Mouse (Mus musculus) heart, postnatal 0 days (tissue): ENCODE results near the gene Nsl1. TPM values are rescaled to one million over a fixed set of nuclear protein-coding genes. Genes with fewer than 3 reads are reported as not detected.
A peak's percentile ranks its signal among the peaks of the same experiment; 100 is the strongest.

ENCODE experiments used
- ATAC-seq: fragments of 200-750 bp; cut with Nextera tagmentation; 2 replicates; pipeline ENCODE4 v1.8.0; 2017; ENCODE audit warnings: low read depth, moderate number of reproducible peaks, moderate library complexity; ENCODE audit not compliant: insufficient read depth
- DNase-seq: peaks from one replicate; pipeline ENCODE4 v3.0.0-alpha.2; 2016; ENCODE audit warnings: low spot score
- H3K27ac ChIP-seq: fragments of 300-500 bp; sonication (generic); 2 replicates; pipeline ENCODE4 v1.5.1; 2014; ENCODE audit warnings: low read depth, mild to moderate bottlenecking
- H3K27me3 ChIP-seq: fragments of 300-500 bp; sonication (generic); 2 replicates; pipeline ENCODE4 v1.6.1; 2014; ENCODE audit warnings: low read length, mixed read lengths; ENCODE audit not compliant: control insufficient read depth, insufficient read depth
- H3K36me3 ChIP-seq: fragments of 300-500 bp; sonication (generic); replicated peaks from 2 replicates; pipeline ENCODE4 v1.6.1; 2014; ENCODE audit warnings: low read length, mixed read lengths; ENCODE audit not compliant: control insufficient read depth, insufficient read depth
- H3K4me1 ChIP-seq: fragments of 300-500 bp; sonication (generic); 2 replicates; pipeline ENCODE4 v1.6.1; 2014; ENCODE audit warnings: antibody characterized with exemption; ENCODE audit not compliant: control insufficient read depth, insufficient read depth
- H3K4me2 ChIP-seq: fragments of 300-500 bp; sonication (generic); 2 replicates; pipeline ENCODE4 v1.6.1; 2014; ENCODE audit warnings: low read depth, mild to moderate bottlenecking, low read length, moderate library complexity
- H3K4me3 ChIP-seq: fragments of 300-500 bp; sonication (generic); 2 replicates; pipeline ENCODE4 v1.5.1; 2014; ENCODE audit warnings: low read depth, low read length
- H3K9ac ChIP-seq: fragments of 300-500 bp; sonication (generic); replicated peaks from 2 replicates; pipeline ENCODE4 v1.6.1; 2014; ENCODE audit warnings: low read depth, low read length, mixed read lengths
- H3K9me3 ChIP-seq: fragments of 300-500 bp; sonication (generic); replicated peaks from 2 replicates; pipeline ENCODE4 v1.6.1; 2016; ENCODE audit warnings: low read length; ENCODE audit not compliant: control insufficient read depth
- CTCF ChIP-seq: IDR thresholded peaks from 2 replicates; pipeline ENCODE4 v1.5.1; 2016; ENCODE audit warnings: antibody characterized with exemption, control low read depth, low read depth
- EP300 ChIP-seq: IDR thresholded peaks from 2 replicates; pipeline ENCODE4 v1.6.1; 2016; ENCODE audit warnings: antibody characterized with exemption, low read depth
- WGBS: fragments of 180-500 bp; shearing (Covaris S2); extraction: QIAGEN DNeasy Blood & Tissue Kit; methylation state at CpG from one replicate; pipeline ENCODE4 v1.1.7; 2014; 5-methylcytosine and 5-hydroxymethylcytosine counted together
- polyA plus RNA-seq: library from polyadenylated mRNA; unstranded; fragments of >200 nt; fragmentation: Nextera tagmentation; extraction: Ambion mirVana; gene quantifications from 2 replicates; pipeline ENCODE4 v1.2.1, GENCODE M21; 2015
- total RNA-seq: library from RNA; depleted of rRNA; stranded (reverse); fragments of >200 nt; gene quantifications from 2 replicates; pipeline ENCODE4 v1.2.3, GENCODE M21; 2014; ENCODE audit warnings: low replicate concordance

The Nsl1 gene
- total and polyA plus RNA-seq, 2 experiments from 2014 or later: 3.0 to 3.5 TPM

- no peak overlapping the region for H3K9ac ChIP-seq
- no peaks in the 10 kb centered on the region for H3K9me3 ChIP-seq
- no peaks in the 10 kb centered on the region; the same call in 1 of the 2 replicates for H3K36me3 ChIP-seq
- TF ChIP-seq CTCF: no peak
- no peak for TF ChIP-seq EP300
- H3K4me2 ChIP-seq: no peak overlapping the region
- no peak overlapping the region for H3K27ac ChIP-seq
- DNase-seq (no peak), ATAC-seq (no peak)
- H3K4me1 ChIP-seq: no peaks in the 10 kb centered on the region
- 90% methylated on average over 2 of the region's 2 CpGs for WGBS
- H3K27me3 ChIP-seq: no peaks in the 10 kb centered on the region
- H3K4me3 ChIP-seq: no peak overlapping the region
These were observed 17.5 kb upstream of the Nsl1 start for GRCm38 (mm10) chr1:191045264-191045663.

DNA sequence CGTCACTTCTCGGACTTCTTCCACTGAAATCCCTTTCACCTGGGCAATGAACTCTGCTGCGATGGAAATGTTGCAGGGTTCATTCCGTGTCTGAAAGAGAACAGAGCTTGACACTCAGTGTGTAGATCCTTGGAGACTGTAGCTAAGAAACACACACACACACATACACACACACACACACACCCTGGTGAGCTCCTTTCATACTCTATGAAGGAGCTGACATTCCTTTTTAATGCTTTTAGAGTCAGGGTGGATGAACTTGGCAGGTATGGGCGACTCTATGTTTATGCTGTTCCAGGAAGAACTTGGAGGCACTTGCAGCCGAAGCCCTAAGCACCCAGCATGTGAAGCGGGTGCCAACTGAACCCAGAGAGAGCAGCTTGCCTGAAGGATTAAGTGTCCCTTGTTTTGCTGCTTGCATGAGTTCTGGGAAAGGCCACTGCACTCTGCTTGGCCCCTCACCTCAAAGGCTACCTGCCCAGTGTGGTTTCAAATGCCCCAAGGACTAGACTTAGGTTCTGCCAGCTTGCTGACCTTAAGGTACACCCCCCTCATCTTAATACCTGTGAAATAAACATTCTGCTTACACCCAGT, 16.5 kb upstream of the Nsl1 start:
- H3K4me1 ChIP-seq: no peaks in the 10 kb centered on the region
- no peak overlapping the region for H3K4me2 ChIP-seq
- WGBS: 67% methylated on average over 7 of the region's 7 CpGs
- no peaks in the 10 kb centered on the region for H3K9me3 ChIP-seq
- H3K9ac ChIP-seq: no peak overlapping the region
- no peak for TF ChIP-seq CTCF
- TF ChIP-seq EP300: no peak
- ATAC-seq: no peak
- H3K4me3 ChIP-seq: no peak overlapping the region
- H3K27ac ChIP-seq: no peak overlapping the region
- DNase-seq: no peak
- no peaks in the 10 kb centered on the region; the same call in 1 of the 2 replicates for H3K36me3 ChIP-seq
- H3K27me3 ChIP-seq: no peaks in the 10 kb centered on the region

DNA sequence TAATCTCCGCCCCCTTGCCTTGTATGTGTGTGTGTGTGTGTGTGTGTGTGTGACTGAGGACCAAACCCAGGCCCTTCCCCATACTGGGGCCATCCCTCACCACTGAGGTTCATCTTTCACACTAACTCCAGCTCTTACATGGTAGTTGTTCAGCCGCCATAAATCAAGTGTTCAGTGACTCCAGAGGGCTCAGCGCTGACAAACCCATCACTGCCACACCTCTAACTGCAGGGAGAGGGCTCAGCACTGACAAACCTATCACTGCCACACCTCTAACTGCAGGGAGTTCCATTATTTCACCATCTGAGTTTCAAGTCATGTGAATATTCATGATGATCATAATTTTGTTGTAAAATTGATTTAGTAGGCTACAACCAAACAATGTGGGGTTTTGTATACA, 9.3 kb upstream of the Nsl1 start:
- DNase-seq (no peak), ATAC-seq (no peak)
- Histone ChIP-seq H3K4me1 (no peaks in the 10 kb centered on the region), H3K36me3 (peaks cover 5% of the 10 kb centered on the region; the same call in 1 of the 2 replicates), H3K4me3 (no peak overlapping the region), H3K9me3 (no peaks in the 10 kb centered on the region), H3K27ac (no peak overlapping the region), H3K27me3 (no peaks in the 10 kb centered on the region), H3K9ac (no peak overlapping the region), H3K4me2 (no peak overlapping the region)
- 68% methylated on average over 3 of the region's 3 CpGs for WGBS
- no peak for TF ChIP-seq CTCF
- TF ChIP-seq EP300: no peak

GRCm38 (mm10) chr1:191054870-191055532, 7.8 kb upstream of the Nsl1 start:
- Histone ChIP-seq H3K4me3 (no peak overlapping the region), H3K36me3 (peaks cover 5% of the 10 kb centered on the region; the same call in 1 of the 2 replicates), H3K4me2 (no peak overlapping the region), H3K9ac (no peak overlapping the region), H3K27me3 (no peaks in the 10 kb centered on the region), H3K4me1 (no peaks in the 10 kb centered on the region), H3K27ac (no peak overlapping the region), H3K9me3 (no peaks in the 10 kb centered on the region)
- ATAC-seq (no peak), DNase-seq (no peak)
- TF ChIP-seq EP300 (no peak), CTCF (no peak)
- WGBS: 64% methylated on average over 8 of the region's 8 CpGs

DNA sequence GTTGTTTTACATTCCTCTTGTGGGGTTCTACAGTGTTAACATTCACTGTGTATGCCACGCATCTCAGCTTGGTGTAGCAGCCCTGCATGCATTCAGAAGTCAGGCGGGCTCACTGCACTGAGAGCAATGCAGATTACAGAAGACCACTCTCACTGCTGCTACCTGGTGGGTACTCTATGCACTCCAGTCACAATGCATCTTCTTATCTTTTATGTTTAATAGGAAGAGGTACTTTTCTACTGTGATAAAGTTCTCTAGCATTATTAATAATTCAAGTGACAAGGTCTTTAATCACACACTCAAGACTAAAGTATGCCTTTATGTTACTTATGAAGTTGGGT, 7.3 kb upstream of the Nsl1 start:
- ATAC-seq (no peak), DNase-seq (no peak)
- Histone ChIP-seq H3K27me3 (no peaks in the 10 kb centered on the region), H3K36me3 (peaks cover 5% of the 10 kb centered on the region; the same call in 1 of the 2 replicates), H3K9ac (no peak overlapping the region), H3K4me3 (no peak overlapping the region), H3K9me3 (no peaks in the 10 kb centered on the region), H3K27ac (no peak overlapping the region), H3K4me1 (no peaks in the 10 kb centered on the region), H3K4me2 (no peak overlapping the region)
- WGBS: 56% methylated on average over 2 of the region's 2 CpGs
- TF ChIP-seq CTCF (peak; percentile 13), EP300 (no peak)
